Mouse (Mus musculus) embryo, embryonic 11 days (tissue): ENCODE data around the gene Vpreb1.
A peak's percentile ranks its signal among the peaks of the same experiment; 100 is the strongest.

Experiments used
- DNase-seq: peaks from one replicate; pipeline ENCODE4 v3.0.0-alpha.2; 2015

Vpreb1 gene

DNA sequence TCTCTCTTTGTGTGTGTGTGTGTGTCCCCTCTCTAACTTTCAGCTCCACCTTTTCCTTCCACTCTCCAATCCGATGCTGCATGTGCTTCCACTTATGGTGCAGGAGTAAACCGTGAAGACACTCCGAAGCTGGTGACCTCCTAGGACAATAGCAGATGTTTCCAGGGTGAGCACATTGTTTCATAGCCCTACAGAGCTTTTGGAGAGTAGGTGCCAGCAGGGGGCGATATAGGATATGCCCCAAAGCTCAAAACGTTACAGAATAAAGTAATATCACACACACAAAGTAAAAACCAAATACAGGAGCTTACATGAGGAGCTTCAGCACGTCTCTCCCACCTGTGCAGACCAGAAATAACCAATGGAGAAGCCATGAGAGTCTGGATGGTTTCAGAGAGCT lies 15.8 kb downstream of the Vpreb1 start:
- DNase-seq, result peak; percentile 44

DNA sequence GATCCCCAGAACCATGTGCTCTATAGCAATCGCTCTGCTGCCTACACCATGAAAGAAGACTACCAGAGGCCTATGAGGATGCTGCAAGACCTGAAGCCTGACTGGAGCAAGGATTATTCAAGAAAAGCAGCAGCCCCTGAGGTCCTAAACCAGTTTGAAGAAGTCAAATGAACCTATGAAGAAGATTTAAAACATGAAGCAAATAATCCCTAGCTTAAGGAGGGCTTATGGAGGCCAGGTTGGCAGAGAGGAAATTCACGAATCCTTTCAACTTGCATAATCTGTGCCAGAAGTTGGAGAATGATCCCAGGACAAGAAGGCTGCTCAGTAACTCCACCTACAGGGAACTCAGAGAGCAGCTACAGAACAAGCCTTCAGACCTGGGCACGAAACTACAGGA lies 18.2 kb downstream of the Vpreb1 start:
- no peak for DNase-seq

DNA sequence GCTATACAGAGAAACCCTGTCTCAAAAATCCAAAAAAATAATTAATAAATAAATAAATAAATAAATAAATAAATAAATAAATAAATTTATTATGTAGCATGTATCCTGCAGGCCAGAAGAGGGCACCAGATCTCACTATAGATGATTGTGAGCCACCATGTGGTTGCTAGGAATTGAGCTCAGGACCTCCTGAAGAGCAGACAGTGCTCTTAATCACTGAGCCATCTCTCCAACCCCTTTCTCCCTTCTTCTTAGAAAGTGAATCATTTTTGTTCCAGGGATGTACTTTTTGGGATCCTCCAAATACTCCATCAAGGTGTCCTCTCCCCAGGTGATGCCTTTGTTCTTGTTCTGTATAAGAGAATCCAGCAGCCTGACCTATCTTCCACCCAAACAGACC lies 21.4 kb downstream of the Vpreb1 start:
- DNase-seq, result no peak

DNA sequence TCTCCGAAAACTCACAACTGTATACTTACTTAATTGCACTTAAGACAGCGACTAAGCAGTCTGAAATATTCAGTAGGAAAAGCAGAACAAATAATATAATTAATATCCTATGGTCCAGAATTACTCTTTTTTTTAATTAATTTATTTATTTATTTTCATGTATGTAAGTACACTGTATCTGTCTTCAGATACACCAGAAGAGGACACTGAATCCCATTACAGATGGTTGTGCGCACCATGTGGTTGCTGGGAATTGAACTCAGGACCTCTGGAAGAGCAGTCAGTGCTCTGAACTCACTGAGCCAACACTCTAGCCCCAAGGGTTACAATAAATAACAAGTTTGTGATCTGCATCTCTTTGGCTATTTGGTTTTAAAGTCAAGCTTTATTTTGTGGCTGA lies 41.0 kb downstream of the Vpreb1 start:
- no peak for DNase-seq

DNA sequence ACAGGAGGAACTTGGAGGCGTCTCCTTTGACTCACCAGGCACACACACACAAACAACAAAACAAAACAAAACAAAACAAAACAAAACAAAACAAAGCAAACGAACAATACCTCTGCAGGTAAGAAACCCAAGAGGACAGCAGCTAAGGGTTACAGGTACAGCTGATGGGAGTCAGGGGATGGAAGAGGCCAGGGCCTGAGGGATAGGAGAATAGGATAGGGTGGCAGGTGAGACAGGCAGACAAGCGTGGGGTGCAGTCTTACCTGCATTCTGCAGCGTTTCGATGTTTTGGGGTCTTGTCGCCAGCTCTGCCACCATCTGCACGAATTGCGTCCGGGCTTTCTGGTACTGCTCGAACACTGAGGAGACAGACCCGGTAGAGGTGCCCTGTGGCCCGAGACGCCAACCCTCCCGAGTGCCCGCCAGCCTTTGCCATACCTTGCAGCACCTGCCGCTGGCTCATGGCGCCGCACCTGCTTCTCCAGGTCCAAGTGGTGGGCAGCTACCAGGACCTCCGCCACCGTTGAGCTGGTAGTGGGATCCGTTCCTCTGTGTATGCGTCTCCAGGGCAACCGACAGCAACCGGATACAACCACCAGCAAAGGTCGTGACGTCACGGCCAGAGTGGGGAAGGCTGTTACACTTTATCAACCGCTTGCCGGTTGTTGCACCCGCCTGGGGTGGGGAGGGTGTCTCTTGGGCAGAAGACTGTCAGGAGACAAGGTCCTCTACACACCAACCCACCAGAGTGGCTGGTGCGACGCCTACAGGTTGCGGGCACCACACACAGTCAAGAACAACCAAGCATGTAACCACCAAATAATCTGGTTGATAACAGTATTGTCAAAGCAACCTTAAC lies 41.7 kb downstream of the Vpreb1 start, which contains the start of gene Spag6l:
TSS of gene Spag6l (minus strand) at position 700 of the 859 bp plus-strand sequence.
- DNase-seq, result peak; percentile 82

DNA sequence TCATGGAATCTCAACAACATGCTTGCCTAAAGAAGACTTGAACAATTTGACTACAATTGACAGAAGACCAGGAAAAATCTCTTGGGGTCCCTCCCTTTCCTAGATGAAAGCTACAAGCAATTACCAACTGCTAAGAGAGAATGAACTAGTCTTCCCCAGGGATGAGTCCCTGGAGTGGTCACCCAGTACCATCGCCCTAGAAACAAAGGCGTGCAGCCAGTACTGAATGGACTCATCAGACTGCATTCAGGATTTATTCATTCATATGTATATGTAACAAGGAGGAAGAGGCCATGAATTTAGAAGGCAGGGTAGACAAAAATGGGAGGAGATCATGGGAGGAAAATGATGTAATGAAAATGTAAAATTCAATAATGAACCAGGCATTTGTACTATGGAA lies 44.4 kb downstream of the Vpreb1 start:
- no peak for DNase-seq

DNA sequence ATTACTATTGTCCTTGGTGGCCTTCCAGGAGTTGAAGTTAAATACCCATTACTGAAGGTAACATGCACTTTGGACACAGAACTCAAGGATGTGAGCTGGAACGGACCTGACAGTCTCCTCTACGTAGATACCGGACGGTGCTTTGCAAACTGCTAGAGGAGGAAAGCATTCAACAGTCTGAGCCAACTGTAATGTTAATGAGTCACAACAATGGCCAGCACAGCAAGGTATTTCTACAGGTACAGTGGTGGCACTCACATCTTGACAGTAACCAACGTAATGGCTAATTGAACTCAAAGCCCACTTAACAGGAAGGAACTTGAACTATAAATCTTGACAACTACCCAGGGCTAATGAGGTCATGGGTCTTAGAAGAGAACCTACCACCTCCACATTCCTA lies 45.2 kb downstream of the Vpreb1 start:
- no peak for DNase-seq
